Mouse (Mus musculus) heart, adult 2 months (tissue): ENCODE results near the gene Hacd1. TPM values are rescaled to one million over a fixed set of nuclear protein-coding genes. Genes with fewer than 3 reads are reported as not detected.
"Not testable (repeated sequence)": the region's sequence is repeated elsewhere in the genome, so short reads cannot be mapped to it uniquely, and the experiment has no call there.

Experiments used
- DNase-seq, 2 experiments: peaks; one replicate each; pipeline ENCODE4 v3.0.0; 2021
- H3K27ac ChIP-seq: fragments of 200-600 bp; 2 replicates; pipeline ENCODE4 v1.8.1; 2022
- H3K27me3 ChIP-seq: fragments of 200-500 bp; 2 replicates; pipeline ENCODE4 v1.6.1; 2012; ENCODE audit warnings: mild to moderate bottlenecking, low read length, inconsistent platforms, mixed read lengths; ENCODE audit not compliant: control insufficient read depth, insufficient read depth
- H3K36me3 ChIP-seq: fragments of 200-500 bp; 2 replicates; pipeline ENCODE4 v1.6.1; 2012; ENCODE audit warnings: low read length, inconsistent platforms; ENCODE audit not compliant: control insufficient read depth, insufficient read depth
- H3K4me1 ChIP-seq: fragments of 200-500 bp; 2 replicates; pipeline ENCODE4 v1.6.1; 2011; ENCODE audit warnings: low read length; ENCODE audit not compliant: control insufficient read depth, insufficient read depth
- H3K4me3 ChIP-seq: fragments of 200-600 bp; 2 replicates; pipeline ENCODE4 v1.8.1; 2022
- H3K79me2 ChIP-seq: fragments of 200-500 bp; replicated peaks from 2 replicates; pipeline ENCODE4 v1.6.1; 2012; ENCODE audit warnings: mild to moderate bottlenecking, inconsistent platforms, low read length, moderate library complexity, mixed read lengths; ENCODE audit not compliant: control insufficient read depth, insufficient read depth
- H3K9ac ChIP-seq: fragments of 200-500 bp; 2 replicates; pipeline ENCODE4 v1.6.1; 2012; ENCODE audit warnings: low read depth, mild to moderate bottlenecking, control low read depth, inconsistent platforms, low read length, mixed read lengths
- CTCF ChIP-seq: fragments of 200-600 bp; IDR thresholded peaks from 2 replicates; pipeline ENCODE4 v1.8.1; 2022; ENCODE audit warnings: antibody characterized with exemption, mild to moderate bottlenecking, moderate library complexity
- EP300 ChIP-seq: fragments of 200-500 bp; IDR thresholded peaks from 2 replicates; pipeline ENCODE4 v1.6.1; 2011; ENCODE audit warnings: low read depth, low read length, control low read depth; ENCODE audit not compliant: insufficient read depth
- POLR2A ChIP-seq: fragments of 200-500 bp; IDR thresholded peaks from 2 replicates; pipeline ENCODE4 v1.6.1; 2011; ENCODE audit warnings: mild to moderate bottlenecking, low read depth, low read length, control low read depth; ENCODE audit not compliant: insufficient read depth
- WGBS: fragments of 180-500 bp; shearing (Covaris S2); methylation state at CpG from one replicate; pipeline ENCODE4 v1.1.7; 2018; 5-methylcytosine and 5-hydroxymethylcytosine counted together
- intact Hi-C: fragments of 180-260 bp; cut with DNase I; formaldehyde crosslinking; loops from one replicate; pipeline ENCODE4 v1.15.1; 2025
- long read RNA-seq: library from polyadenylated mRNA; stranded (forward); transcript quantifications from one replicate; pipeline ENCODE4 v2.0.0, GENCODE M21; 2021
- polyA plus RNA-seq: library from polyadenylated mRNA; depleted of rRNA; stranded (reverse); fragments of >200 nt; gene quantifications from 2 replicates; pipeline ENCODE4 v1.2.3, GENCODE M21; 2012; rRNA removed
- total RNA-seq, 2 experiments: library from RNA; stranded (reverse); gene quantifications; 2 replicates each; pipeline ENCODE4 v1.2.3; 2021

The Hacd1 gene
- total RNA-seq (10 to 100 TPM; 69.3 to 71.0 TPM), polyA plus RNA-seq (95.8 and 170 TPM in 2 replicates)
- long read RNA-seq, partial matches to known transcripts = 0 of 76 reads
- long read RNA-seq, other reads (novel, unspliced or antisense) = 76 of 76 reads

DNA sequence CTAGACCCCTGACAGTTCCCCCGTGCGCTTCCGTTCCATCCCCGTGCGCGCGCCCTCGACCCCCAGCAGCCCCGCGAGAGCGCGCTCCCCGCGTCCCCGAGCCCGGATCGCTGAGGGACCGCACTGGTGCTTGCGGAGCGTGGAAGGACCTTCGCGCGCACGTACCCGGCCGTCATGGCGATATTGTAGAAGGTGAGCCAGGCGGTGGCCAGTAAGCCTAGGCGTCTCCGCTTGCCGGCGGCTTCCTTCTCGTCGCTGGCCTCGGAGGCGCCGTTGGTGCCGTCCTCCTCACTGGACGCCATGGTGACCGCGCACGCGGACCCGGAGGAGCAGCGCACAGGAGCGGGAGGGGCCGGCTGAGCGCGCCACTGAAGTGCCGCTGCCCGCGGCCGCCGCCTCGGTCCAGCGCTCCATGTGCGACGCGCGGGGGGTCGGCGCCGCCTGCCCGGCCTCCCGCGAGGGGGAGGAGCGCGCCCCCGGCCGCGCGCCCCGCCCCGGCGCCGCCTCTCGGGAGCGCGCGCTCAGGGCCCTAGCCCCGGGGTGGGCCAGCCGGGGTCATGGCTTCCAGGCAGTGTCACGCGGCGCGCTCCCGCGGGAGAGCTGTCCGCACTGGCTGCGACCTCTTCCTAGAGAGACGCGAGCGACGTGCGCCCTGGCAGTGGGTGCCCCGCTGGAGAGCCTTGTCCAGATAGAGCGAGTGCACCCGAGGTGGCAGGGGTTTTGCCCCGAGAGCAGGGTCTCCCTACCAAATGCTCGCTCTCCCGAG is at the start of gene Hacd1:
Gene Hacd1, minus strand, starts transcription at position 570 of the 766 bp plus-strand sequence.
- no peaks in the 10 kb centered on the region for H3K36me3 ChIP-seq
- no peaks in the 10 kb centered on the region for H3K27me3 ChIP-seq
- peak within 1 kb of the TSS; percentile 79 for H3K4me3 ChIP-seq
- under 1% methylated on average over 91 of the region's 101 CpGs for WGBS
- H3K79me2 ChIP-seq = no peaks in the 10 kb centered on the region
- H3K27ac ChIP-seq = peak within 1 kb of the TSS; percentile 88
- intact Hi-C loops = loop anchor here (1.0 to 10.0 kb wide), 2 partner anchors 18 to 781 kb away; partner anchors contain the start of gene Rsu1
- DNase-seq = peak; percentile 84 to 87
- H3K9ac ChIP-seq = peak within 1 kb of the TSS; percentile 71
- no peaks in the 10 kb centered on the region for H3K4me1 ChIP-seq
- TF ChIP-seq POLR2A = no peak
- no peak for TF ChIP-seq EP300
- no peak for TF ChIP-seq CTCF

DNA sequence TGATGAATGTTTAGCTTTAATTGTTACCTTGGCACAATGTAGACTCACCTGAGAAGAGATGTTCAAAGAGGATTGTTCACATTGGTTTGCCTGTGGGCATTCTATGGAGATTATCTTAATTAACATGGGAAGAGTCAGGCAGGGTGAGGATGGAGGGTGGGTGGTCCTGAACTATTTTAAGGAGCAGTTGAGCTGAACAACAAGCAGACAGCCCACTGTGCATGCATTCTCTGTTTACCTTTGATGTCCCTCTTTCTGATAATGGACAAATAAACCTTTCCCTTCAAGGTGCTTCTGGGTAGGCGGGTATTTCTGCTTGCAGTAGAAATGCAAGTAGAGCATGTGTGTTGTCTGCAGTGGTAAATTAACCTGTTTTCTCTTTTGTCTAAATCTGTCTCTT is 48.0 kb upstream of the Hacd1 start:
- Histone ChIP-seq H3K4me3 (no peak overlapping the region), H3K36me3 (peaks cover 7% of the 10 kb centered on the region), H3K27ac (no peak overlapping the region), H3K27me3 (no peaks in the 10 kb centered on the region), H3K4me1 (no peaks in the 10 kb centered on the region; the same call in none of the 2 replicates), H3K9ac (no peak overlapping the region), H3K79me2 (no peaks in the 10 kb centered on the region; the same call in 1 of the 2 replicates)
- DNase-seq = no peak
- WGBS = 96% methylated on average over 1 of the region's 1 CpGs
- no peak for TF ChIP-seq EP300
- no peak for TF ChIP-seq CTCF
- no peak for TF ChIP-seq POLR2A
- intact Hi-C loops = no loop called here

DNA sequence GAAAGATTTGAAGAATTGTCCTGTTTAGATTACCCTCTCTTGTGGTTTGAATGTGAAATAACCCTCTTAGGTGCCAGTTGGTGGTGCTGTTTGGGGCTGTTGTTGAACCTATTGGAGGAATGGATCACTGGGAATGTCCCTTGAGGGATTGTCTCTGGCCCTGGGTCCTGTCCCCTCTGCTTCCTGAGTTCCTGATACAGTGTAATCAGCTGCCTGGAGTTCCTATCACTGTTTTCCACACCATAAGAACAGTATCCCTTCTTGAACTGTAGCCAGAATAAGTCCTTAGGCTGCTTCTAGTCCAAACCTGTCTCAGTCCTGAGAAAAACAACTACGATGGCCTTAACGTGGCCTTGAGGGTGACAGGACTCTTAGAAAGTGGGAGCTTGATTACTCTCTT is 46.7 kb upstream of the Hacd1 start:
- WGBS = 32% methylated on average over 2 of the region's 2 CpGs

DNA sequence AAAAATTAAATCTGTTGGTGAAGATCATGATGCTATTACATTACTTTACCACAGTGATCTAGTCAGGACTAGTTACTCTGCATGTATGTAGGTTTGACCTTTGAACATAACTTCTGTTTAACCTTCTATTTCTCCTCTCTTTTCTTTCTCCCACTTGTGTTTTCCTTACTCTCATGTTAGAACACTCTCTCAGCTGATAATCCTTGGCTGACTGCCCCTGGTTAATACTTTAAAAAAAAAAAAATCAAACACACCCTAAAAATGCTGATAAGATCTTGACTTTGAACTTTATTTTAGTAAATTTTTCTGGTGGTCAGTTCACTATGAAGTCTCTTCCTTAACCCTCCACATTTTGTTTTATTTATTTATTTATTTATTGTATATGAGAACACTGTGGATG is 44.6 kb upstream of the Hacd1 start:
- no peaks in the 10 kb centered on the region; the same call in none of the 2 replicates for H3K79me2 ChIP-seq
- no peaks in the 10 kb centered on the region; the same call in none of the 2 replicates for H3K4me1 ChIP-seq
- H3K27me3 ChIP-seq = no peaks in the 10 kb centered on the region
- no peak for TF ChIP-seq EP300
- no peak for TF ChIP-seq CTCF
- no peak for TF ChIP-seq POLR2A
- peaks cover 4% of the 10 kb centered on the region for H3K36me3 ChIP-seq
- no peak overlapping the region for H3K9ac ChIP-seq
- intact Hi-C loops = no loop called here
- no peak overlapping the region for H3K27ac ChIP-seq
- DNase-seq = no peak
- no peak overlapping the region for H3K4me3 ChIP-seq

More for the DNA sequence above, 46.7 kb upstream of the Hacd1 start:
- Histone ChIP-seq H3K36me3 (peaks cover 7% of the 10 kb centered on the region), H3K79me2 (no peaks in the 10 kb centered on the region; the same call in none of the 2 replicates), H3K4me3 (no peak overlapping the region), H3K9ac (no peak overlapping the region), H3K27ac (no peak overlapping the region), H3K4me1 (no peaks in the 10 kb centered on the region; the same call in none of the 2 replicates), H3K27me3 (no peaks in the 10 kb centered on the region)
- no peak for TF ChIP-seq POLR2A
- TF ChIP-seq EP300 = no peak
- TF ChIP-seq CTCF = no peak
- DNase-seq = no peak
- intact Hi-C loops = no loop called here

DNA sequence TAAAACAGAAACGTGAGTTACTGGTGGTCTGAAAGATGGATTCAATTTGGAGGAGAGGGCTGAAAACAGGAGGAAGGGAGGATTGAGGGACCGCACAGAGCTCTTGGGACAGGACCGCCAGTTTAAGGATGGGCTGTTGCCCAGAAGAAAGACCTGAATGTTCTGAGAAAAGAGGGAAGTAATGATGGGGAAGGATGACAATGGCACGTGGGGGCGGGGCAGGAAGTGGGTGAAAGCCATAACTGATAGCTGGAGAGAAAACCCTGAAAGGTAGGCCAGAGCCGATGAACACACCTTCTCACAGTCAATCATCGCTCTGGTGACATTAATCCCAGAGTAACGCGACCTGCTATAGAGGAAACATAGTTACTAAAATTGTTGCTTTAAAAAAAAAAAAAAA is 22.6 kb upstream of the Hacd1 start:
- DNase-seq, H3K4me1 ChIP-seq, H3K79me2 ChIP-seq, H3K36me3 ChIP-seq, H3K4me3 ChIP-seq, H3K9ac ChIP-seq, H3K27ac ChIP-seq, H3K27me3 ChIP-seq, intact Hi-C loops: not testable (repeated sequence)
- WGBS = 82% methylated on average over 9 of the region's 9 CpGs

DNA sequence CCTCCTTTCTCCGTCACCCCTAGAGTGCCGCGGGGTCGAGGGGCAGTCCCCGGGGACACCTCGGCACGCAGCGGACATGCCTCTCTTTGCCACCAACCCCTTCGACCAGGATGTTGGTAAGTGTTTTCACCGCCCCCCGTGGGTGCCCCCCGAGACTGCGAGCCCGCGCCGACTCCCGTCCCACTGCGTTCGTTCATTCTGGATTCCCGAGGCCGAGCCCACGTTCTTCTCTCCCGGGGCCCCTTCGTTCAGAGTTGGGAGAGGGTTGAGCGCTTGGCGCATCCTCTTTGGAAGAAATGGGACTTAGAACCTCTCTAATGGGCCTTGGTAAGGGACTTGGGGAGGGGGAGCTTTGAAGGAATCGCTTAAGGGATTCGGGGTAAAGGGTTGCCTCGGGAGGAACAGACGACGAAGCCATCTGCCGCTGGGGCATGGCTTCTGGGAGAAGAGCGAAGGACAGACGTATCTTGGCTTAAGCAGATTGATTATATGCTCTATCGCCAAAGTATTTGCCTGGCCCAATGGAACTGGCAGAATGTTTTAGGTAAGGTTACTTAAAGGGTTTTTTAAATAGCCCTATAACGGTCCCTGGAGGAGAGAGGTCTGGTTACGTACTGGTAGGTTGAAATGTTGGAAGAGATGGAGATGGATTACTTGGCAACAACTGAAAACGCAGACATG is 18.4 kb upstream of the Hacd1 start:
- intact Hi-C loops = no loop called here
- peak overlapping the region; percentile 94 for H3K9ac ChIP-seq
- H3K36me3 ChIP-seq = peaks cover 10% of the 10 kb centered on the region
- H3K27me3 ChIP-seq = no peaks in the 10 kb centered on the region
- peak overlapping the region; percentile 100 for H3K27ac ChIP-seq
- H3K79me2 ChIP-seq = peaks cover 2% of the 10 kb centered on the region
- H3K4me1 ChIP-seq = peaks cover 1% of the 10 kb centered on the region
- peak overlapping the region; percentile 89 for H3K4me3 ChIP-seq
- TF ChIP-seq EP300 = no peak
- no peak for TF ChIP-seq POLR2A
- no peak for TF ChIP-seq CTCF
- no peak for DNase-seq
- under 1% methylated on average over 38 of the region's 38 CpGs for WGBS
